Mouse (Mus musculus) C2C12 (cell line): ENCODE results near the gene Zfp993. TPM values are rescaled to one million over a fixed set of nuclear protein-coding genes. Genes with fewer than 3 reads are reported as not detected.
"Not testable (repeated sequence)": the region's sequence is repeated elsewhere in the genome, so short reads cannot be mapped to it uniquely, and the experiment has no call there.

Source experiments
- H3K27me3 ChIP-seq: one replicate; pipeline ENCODE4 v1.6.1; 2011; ENCODE audit not compliant: control insufficient read depth, insufficient read depth, insufficient read length
- H3K36me3 ChIP-seq: one replicate; pipeline ENCODE4 v1.6.1; 2011; ENCODE audit not compliant: control insufficient read depth, insufficient read depth
- H3K4me3 ChIP-seq: one replicate; pipeline ENCODE4 v1.5.1; 2011; ENCODE audit warnings: mild to moderate bottlenecking, control low read depth; ENCODE audit not compliant: poor library complexity, insufficient read depth, severe bottlenecking
- H3K79me2 ChIP-seq: one replicate; pipeline ENCODE4 v1.6.1; 2011; ENCODE audit not compliant: control insufficient read depth, insufficient read depth
- H3K79me3 ChIP-seq: one replicate; pipeline ENCODE4 v1.6.1; 2011; ENCODE audit warnings: low read depth, control low read depth
- H3ac ChIP-seq: one replicate; pipeline ENCODE3; 2011; ENCODE audit warnings: low read depth; ENCODE audit not compliant: control insufficient read depth, insufficient read length
- long read RNA-seq, 2 experiments: library from polyadenylated mRNA; unstranded; transcript quantifications; one replicate each; pipeline ENCODE4 v2.0.0; 2019 to 2020
- polyA plus RNA-seq: library from polyadenylated mRNA; unstranded; fragments of >200 nt; fragmentation: generic; extraction: Trizol; gene quantifications from one replicate; pipeline ENCODE4 v1.2.1, GENCODE M21; 2012; ENCODE audit warnings: missing spikeins

The Zfp993 gene
- 0.14 TPM for polyA plus RNA-seq
- long read RNA-seq, experiment 1, partial matches to known transcripts, result 0 of 2 reads
- long read RNA-seq, experiment 1, other reads (novel, unspliced or antisense), result 2 of 2 reads
- long read RNA-seq, experiment 2, result 0 reads

- H3K79me3 ChIP-seq, H3K36me3 ChIP-seq, H3K79me2 ChIP-seq, H3K27me3 ChIP-seq, H3ac ChIP-seq, H3K4me3 ChIP-seq: not testable (repeated sequence)
Observed at GRCm38 (mm10) chr4:146610774-146611400, at the start of gene Zfp993. TSS of gene Zfp993 (plus strand) at chr4:146610961.

- H3K79me2 ChIP-seq, H3ac ChIP-seq, H3K79me3 ChIP-seq, H3K27me3 ChIP-seq, H3K4me3 ChIP-seq, H3K36me3 ChIP-seq: not testable (repeated sequence)
Observed at GRCm38 (mm10) chr4:146579905-146580873, 30.6 kb upstream of the Zfp993 start.

- not testable (repeated sequence) for H3K79me3 ChIP-seq, H3K4me3 ChIP-seq, H3K36me3 ChIP-seq, H3K27me3 ChIP-seq, H3ac ChIP-seq, H3K79me2 ChIP-seq
Observed at GRCm38 (mm10) chr4:146603578-146604399, 7.0 kb upstream of the Zfp993 start.

GRCm38 (mm10) chr4:146644367-146644766 is 33.6 kb downstream of the Zfp993 start:
- not testable (repeated sequence) for H3ac ChIP-seq, H3K4me3 ChIP-seq, H3K79me2 ChIP-seq

GRCm38 (mm10) chr4:146649641-146650040 is 38.9 kb downstream of the Zfp993 start:
- H3K27me3 ChIP-seq, H3K4me3 ChIP-seq, H3ac ChIP-seq, H3K79me3 ChIP-seq, H3K36me3 ChIP-seq, H3K79me2 ChIP-seq: not testable (repeated sequence)

More at GRCm38 (mm10) chr4:146644367-146644766, 33.6 kb downstream of the Zfp993 start:
- H3K79me3 ChIP-seq, H3K36me3 ChIP-seq, H3K27me3 ChIP-seq: not testable (repeated sequence)

- not testable (repeated sequence) for H3K27me3 ChIP-seq, H3K79me3 ChIP-seq, H3K79me2 ChIP-seq, H3K4me3 ChIP-seq, H3ac ChIP-seq, H3K36me3 ChIP-seq
Observed at GRCm38 (mm10) chr4:146650115-146650514, 39.4 kb downstream of the Zfp993 start.

- H3K79me3 ChIP-seq, H3K27me3 ChIP-seq, H3ac ChIP-seq, H3K79me2 ChIP-seq, H3K36me3 ChIP-seq, H3K4me3 ChIP-seq: not testable (repeated sequence)
Observed at GRCm38 (mm10) chr4:146650639-146651038, 39.9 kb downstream of the Zfp993 start.

Other genes starting within 250 kb of the Zfp993 start
- gene Zfp992, start 161.9 kb upstream of the Zfp993 start, polyA plus RNA-seq, result 1.1 TPM
- 0.08 TPM for gene Zfp981, start 108.9 kb upstream of the Zfp993 start, polyA plus RNA-seq